ENCODE assay signal across 7 mouse cellular contexts in genomic region chr4:116596978-116597881, GRCm38 (mm10). TPM values are rescaled to one million over a fixed set of nuclear protein-coding genes. Genes with fewer than 3 reads are reported as not detected.
DNase-seq lines count a peak whose midpoint lies in the region; ATAC-seq lines count a peak whose summit lies in the region.

No protein-coding gene starts in this region.

- H3K4me1 ChIP-seq in intestine, embryonic 16.5 days (ENCODE audit: control insufficient read depth, insufficient read depth, low read length): peaks cover 20% of the 10 kb centered on the region
- H3K4me1 ChIP-seq in midbrain, embryonic 11.5 days (ENCODE audit: control insufficient read depth, insufficient read depth, low read length): peaks cover 15% of the 10 kb centered on the region

- WGBS in intestine, embryonic 16.5 days: under 1% methylated on average over 50 of the region's 50 CpGs
- WGBS in midbrain, embryonic 11.5 days: under 1% methylated on average over 50 of the region's 50 CpGs

- H3K4me2 ChIP-seq in intestine, embryonic 16.5 days (ENCODE audit: low read depth, low read length): peak overlapping the region; percentile 82
- peak overlapping the region; percentile 87 for H3K4me2 ChIP-seq in midbrain, embryonic 11.5 days

- H3K36me3 ChIP-seq in intestine, embryonic 16.5 days (ENCODE audit: control insufficient read depth, insufficient read depth, low read length): peaks cover 14% of the 10 kb centered on the region
- peaks cover 14% of the 10 kb centered on the region; the same call in 1 of the 2 replicates for H3K36me3 ChIP-seq in midbrain, embryonic 11.5 days (ENCODE audit: control insufficient read depth, insufficient read depth, low read length)

- peak overlapping the region; percentile 78 for H3K4me3 ChIP-seq in intestine, embryonic 16.5 days (ENCODE audit: low read length)
- H3K4me3 ChIP-seq in midbrain, embryonic 11.5 days (ENCODE audit: low read depth, low read length): peak overlapping the region; percentile 60

- intact Hi-C loops in left cerebral cortex, postnatal 36 days (cut with DNase I): loop anchor here (5.0 kb wide), 1 partner anchor 435 kb away; no protein-coding TSS in a partner anchor

- H3K9me3 ChIP-seq in intestine, embryonic 16.5 days (ENCODE audit: control insufficient read depth, low read length): no peaks in the 10 kb centered on the region
- H3K9me3 ChIP-seq in midbrain, embryonic 11.5 days (ENCODE audit: control insufficient read depth, low read length): no peaks in the 10 kb centered on the region

- peak; percentile 98 for ATAC-seq in intestine, embryonic 16.5 days
- peak; percentile 94 for ATAC-seq in midbrain, embryonic 11.5 days (ENCODE audit: low FRiP score)

- H3K27ac ChIP-seq in intestine, embryonic 16.5 days (ENCODE audit: low read length): peak overlapping the region; percentile 86
- peak overlapping the region; percentile 48; the same call in 1 of the 2 replicates for H3K27ac ChIP-seq in midbrain, embryonic 11.5 days (ENCODE audit: low read depth, low read length)

- peak; percentile 91 for DNase-seq in adrenal gland, adult 8-10 months
- DNase-seq in embryo, embryonic 9.5 days (ENCODE audit: extremely low spot score): peak; percentile 91
- DNase-seq in gastrocnemius, postnatal 4 days (ENCODE audit: low spot score in 2 of 2): peak; percentile 59 to 83
- peak; percentile 91 to 92 for DNase-seq in left cerebral cortex, postnatal 36 days (ENCODE audit: low spot score in 2 of 2)
- peak; percentile 96 for DNase-seq in midbrain, embryonic 11.5 days (ENCODE audit: low spot score, missing footprints)
- peak; percentile 81 for DNase-seq in skeletal muscle tissue, adult 2 months (ENCODE audit: low read depth, low spot score)

- no peaks in the 10 kb centered on the region for H3K27me3 ChIP-seq in intestine, embryonic 16.5 days (replicated peaks; ENCODE audit: control insufficient read depth, insufficient read depth, low read length)
- no peaks in the 10 kb centered on the region for H3K27me3 ChIP-seq in midbrain, embryonic 11.5 days (ENCODE audit: control insufficient read depth, insufficient read depth, low read length)

- H3K9ac ChIP-seq in intestine, embryonic 16.5 days (ENCODE audit: low read depth, low read length): peak overlapping the region; percentile 81
- H3K9ac ChIP-seq in midbrain, embryonic 11.5 days (ENCODE audit: low read length): peak overlapping the region; percentile 75

RNA-seq across cellular contexts. Expression of gene Ccdc17, which starts 0.8 kb away (rescaled TPM):
- 10 to 100 TPM in 3 of 4 experiments, 1 to 10 TPM in 1; 10.0 to 22.7 (median 17.9) TPM for total RNA-seq in adrenal gland, adult 8-10 months (2022)
- 1 to 10 TPM; 4.1 to 4.6 TPM for total RNA-seq in gastrocnemius, postnatal 4 days (2021)
- polyA plus RNA-seq in intestine, embryonic 16.5 days (2015; fragmentation: Nextera tagmentation; extraction: Ambion mirVana): 6.1 and 6.4 TPM in 2 replicates
- 1 to 10 TPM; 5.3 to 6.3 TPM for total RNA-seq in left cerebral cortex, postnatal 36 days (2021)
- 1.7 and 2.6 TPM in 2 replicates for polyA plus RNA-seq in midbrain, embryonic 11.5 days (2014; fragmentation: Nextera tagmentation; extraction: Ambion mirVana)

RNA-seq across cellular contexts. Expression of gene Nasp, which starts 30.5 kb away (rescaled TPM):
- 10 to 100 TPM; 20.6 to 24.4 (median 22.7) TPM for total RNA-seq in adrenal gland, adult 8-10 months (2022)
- 10 to 100 TPM; 43.8 to 55.2 TPM for total RNA-seq in gastrocnemius, postnatal 4 days (2021)
- 74.0 and 89.8 TPM in 2 replicates for polyA plus RNA-seq in intestine, embryonic 16.5 days (2015; fragmentation: Nextera tagmentation; extraction: Ambion mirVana)
- 10 to 100 TPM; 26.9 to 34.8 TPM for total RNA-seq in left cerebral cortex, postnatal 36 days (2021)
- polyA plus RNA-seq in midbrain, embryonic 11.5 days (2014; fragmentation: Nextera tagmentation; extraction: Ambion mirVana): 304 and 328 TPM in 2 replicates

RNA-seq across cellular contexts. Expression of gene Gpbp1l1, which starts 39.8 kb away (rescaled TPM):
- total RNA-seq in adrenal gland, adult 8-10 months (2022): 10 to 100 TPM; 68.8 to 86.0 (median 75.5) TPM
- 10 to 100 TPM; 37.9 to 47.8 TPM for total RNA-seq in gastrocnemius, postnatal 4 days (2021)
- polyA plus RNA-seq in intestine, embryonic 16.5 days (2015; fragmentation: Nextera tagmentation; extraction: Ambion mirVana): 29.7 and 31.3 TPM in 2 replicates
- 10 to 100 TPM; 35.7 to 43.6 TPM for total RNA-seq in left cerebral cortex, postnatal 36 days (2021)
- 37.1 and 42.4 TPM in 2 replicates for polyA plus RNA-seq in midbrain, embryonic 11.5 days (2014; fragmentation: Nextera tagmentation; extraction: Ambion mirVana)

RNA-seq across cellular contexts. Expression of gene Tmem69, which starts 41.5 kb away (rescaled TPM):
- 10 to 100 TPM; 16.1 to 29.8 (median 21.6) TPM for total RNA-seq in adrenal gland, adult 8-10 months (2022)
- 10 to 100 TPM; 12.1 to 15.0 TPM for total RNA-seq in gastrocnemius, postnatal 4 days (2021)
- polyA plus RNA-seq in intestine, embryonic 16.5 days (2015; fragmentation: Nextera tagmentation; extraction: Ambion mirVana): 27.4 and 27.5 TPM in 2 replicates
- 10 to 100 TPM in 1 of 2 experiments, 1 to 10 TPM in 1; 8.8 to 10.1 TPM for total RNA-seq in left cerebral cortex, postnatal 36 days (2021)
- 38.1 and 40.9 TPM in 2 replicates for polyA plus RNA-seq in midbrain, embryonic 11.5 days (2014; fragmentation: Nextera tagmentation; extraction: Ambion mirVana)

RNA-seq across cellular contexts. Expression of gene Akr1a1, which starts 54.2 kb away (rescaled TPM):
- 1,000 to 10,000 TPM in 1 of 4 experiments, 100 to 1,000 TPM in 3; 829 to 1,005 (median 899) TPM for total RNA-seq in adrenal gland, adult 8-10 months (2022)
- total RNA-seq in gastrocnemius, postnatal 4 days (2021): 100 to 1,000 TPM; 452 to 457 TPM
- 928 and 934 TPM in 2 replicates for polyA plus RNA-seq in intestine, embryonic 16.5 days (2015; fragmentation: Nextera tagmentation; extraction: Ambion mirVana)
- 100 to 1,000 TPM; 380 to 465 TPM for total RNA-seq in left cerebral cortex, postnatal 36 days (2021)
- polyA plus RNA-seq in midbrain, embryonic 11.5 days (2014; fragmentation: Nextera tagmentation; extraction: Ambion mirVana): 544 TPM in 2 replicates

Comparison
In these comparisons a context has a peak if more than half of its experiments do, and no peak if none do; other contexts are left out.
1. Peak in every context shown above with its lines: DNase-seq, ATAC-seq, H3K4me3 ChIP-seq and H3K27ac ChIP-seq.